Mouse (Mus musculus): ENCODE measurements around the gene L1td1. TPM values are rescaled to one million over a fixed set of nuclear protein-coding genes. Genes with fewer than 3 reads are reported as not detected.

Gene L1td1
- total RNA-seq (2012; rRNA removed): not detected in 2 replicates
- not detected in 2 replicates for total RNA-seq (2014; rRNA removed)
- not detected in 2 replicates for polyA plus RNA-seq (2012; ENCODE audit: insufficient read length, low read depth)

DNA sequence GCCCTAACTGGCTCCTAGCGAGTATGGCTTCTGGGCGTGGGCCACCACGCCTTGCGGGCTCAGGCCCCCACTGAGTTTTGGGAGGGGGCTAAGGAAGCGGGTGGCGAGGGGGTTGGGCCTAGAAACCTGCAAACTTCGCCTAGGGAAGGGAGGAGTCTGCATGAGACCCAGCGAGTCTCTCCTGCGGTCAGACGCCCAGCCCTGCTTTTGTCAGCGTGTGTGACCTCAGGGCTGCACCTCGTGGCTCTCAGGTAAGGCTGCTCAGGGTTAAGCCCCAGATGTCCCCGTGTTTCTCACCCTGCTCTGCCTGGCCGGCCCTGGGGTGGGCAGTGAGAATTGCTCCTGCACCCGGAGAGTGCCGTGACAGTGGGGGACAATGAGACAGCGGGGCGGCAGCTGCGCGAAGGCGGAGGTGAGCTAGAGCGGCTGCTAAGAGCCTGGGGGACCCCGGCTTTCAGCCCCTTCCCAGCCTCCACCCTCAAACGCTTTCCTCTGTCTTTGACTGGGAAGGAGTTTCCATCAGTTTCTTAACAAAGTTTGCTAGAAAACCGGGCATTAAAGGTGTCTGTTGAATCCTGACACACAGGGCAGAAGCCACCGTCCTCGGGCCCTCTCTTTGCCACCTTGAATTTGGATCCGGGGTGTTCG is at the start of gene L1td1:
Gene L1td1, plus strand, starts transcription at position 145 of the 648 bp plus-strand sequence.
- Histone ChIP-seq H3K36me3 (replicated peaks in 1 of 2; ENCODE audit: control insufficient read depth in 1 of 2, insufficient read depth in 1 of 2, low read length in 1 of 2) (no peaks in the 10 kb centered on the region), H3K27ac (ENCODE audit: insufficient read depth, low read depth) (no peak within 1 kb of the TSS), H3K4me3 (replicated peaks in 1 of 3; ENCODE audit: low read depth in 2 of 3, low read length in 2 of 3, poor library complexity in 1 of 3) (no peak within 1 kb of the TSS), H3K27me3 (replicated peaks) (no peaks in the 10 kb centered on the region), H3K4me1 (ENCODE audit: control insufficient read depth in 1 of 2, insufficient read depth in 2 of 2) (no peaks in the 10 kb centered on the region), H3K79me2 (replicated peaks; ENCODE audit: control insufficient read depth, extremely low read depth, insufficient read depth, poor library complexity, severe bottlenecking) (no peaks in the 10 kb centered on the region), H3K9me3 (replicated peaks; ENCODE audit: low read length) (peaks cover 63% of the 10 kb centered on the region), H3K4me2 (ENCODE audit: insufficient read depth, low read depth, poor library complexity, severe bottlenecking) (no peak within 1 kb of the TSS), H3K9ac (ENCODE audit: insufficient read depth, low read depth) (no peak within 1 kb of the TSS)
- in situ Hi-C loops (cut with MboI; ENCODE audit: low pct_ligation_motif_present, low pct_unique_long_range_greater_than_20kb, low sequenced_read_pairs) (no loop called here), dilution Hi-C loops (cut with MboI; ENCODE audit: extremely low pct_ligation_motif_present, extremely low pct_unique_long_range_greater_than_20kb, low sequenced_read_pairs) (no loop called here)
- TF ChIP-seq ZNF384 (IDR thresholded peaks at IDR 0.05; ENCODE audit: low read depth, low read length): no peak
- no peak for TF ChIP-seq USF2 (conservative IDR thresholded peaks at IDR 0.05; ENCODE audit: low read depth, low read length)
- no peak for TF ChIP-seq UBTF (IDR thresholded peaks at IDR 0.05; ENCODE audit: low read depth, low read length)
- TF ChIP-seq SIN3A (IDR thresholded peaks at IDR 0.05; ENCODE audit: low read length): no peak
- TF ChIP-seq CHD1 (IDR thresholded peaks at IDR 0.05; ENCODE audit: low read depth, low read length): no peak
- TF ChIP-seq RAD21 (IDR thresholded peaks at IDR 0.05; ENCODE audit: low read depth, low read length): no peak
- TF ChIP-seq ELF1 (IDR thresholded peaks at IDR 0.05; ENCODE audit: low read depth, low read length): no peak
- TF ChIP-seq SMC3 (IDR thresholded peaks at IDR 0.05; ENCODE audit: low read depth, low read length): no peak
- no peak for TF ChIP-seq EP300 (IDR thresholded peaks at IDR 0.05; ENCODE audit: low read length)
- TF ChIP-seq MXI1 (IDR thresholded peaks at IDR 0.05; ENCODE audit: low read depth, low read length): no peak
- TF ChIP-seq NRF1 (IDR thresholded peaks at IDR 0.05; ENCODE audit: low read depth, low read length): no peak
- TF ChIP-seq ZC3H11A (IDR thresholded peaks at IDR 0.05; ENCODE audit: low read depth, low read length): no peak
- no peak for TF ChIP-seq MAZ (IDR thresholded peaks at IDR 0.05; ENCODE audit: low read depth, low read length)
- no peak for TF ChIP-seq E2F4 (IDR thresholded peaks at IDR 0.05; ENCODE audit: insufficient replicate concordance, low read depth, low read length)
- no peak for TF ChIP-seq RCOR1 (conservative IDR thresholded peaks at IDR 0.05; ENCODE audit: low read depth, low read length)
- TF ChIP-seq USF1 (IDR thresholded peaks at IDR 0.05; ENCODE audit: low read depth, low read length): no peak
- DNase-seq (ENCODE audit: extremely low read depth): no peak

- DNase-seq (ENCODE audit: extremely low read depth): no peak
- in situ Hi-C loops (cut with MboI; ENCODE audit: low pct_ligation_motif_present, low pct_unique_long_range_greater_than_20kb, low sequenced_read_pairs): no loop called here
- TF ChIP-seq CTCF (conservative IDR thresholded peaks at IDR 0.05 in 1 of 2, IDR thresholded peaks at IDR 0.05 in 1 of 2; ENCODE audit: low read depth in 2 of 2, low read length in 2 of 2): no peak
- TF ChIP-seq ZMIZ1 (IDR thresholded peaks at IDR 0.05; ENCODE audit: low read depth, low read length): no peak
- no peak for TF ChIP-seq EP300 (IDR thresholded peaks at IDR 0.05; ENCODE audit: low read length)
- no peak for TF ChIP-seq MEF2A (IDR thresholded peaks at IDR 0.05; ENCODE audit: borderline replicate concordance, low read depth, low read length)
- TF ChIP-seq ETS1 (conservative IDR thresholded peaks at IDR 0.05; ENCODE audit: low read depth, low read length): no peak
- TF ChIP-seq MXI1 (IDR thresholded peaks at IDR 0.05; ENCODE audit: low read depth, low read length): no peak
- TF ChIP-seq POLR2AphosphoS2 (IDR thresholded peaks at IDR 0.05; ENCODE audit: low read depth, low read length): no peak
- TF ChIP-seq POLR2A (IDR thresholded peaks at IDR 0.05; ENCODE audit: low read depth, low read length): no peak
- TF ChIP-seq NRF1 (IDR thresholded peaks at IDR 0.05; ENCODE audit: low read depth, low read length): no peak
- TF ChIP-seq RAD21 (IDR thresholded peaks at IDR 0.05; ENCODE audit: low read depth, low read length): no peak
- no peak for TF ChIP-seq JUN (IDR thresholded peaks at IDR 0.05; ENCODE audit: insufficient read depth, low read depth, low read length)
- TF ChIP-seq HCFC1 (IDR thresholded peaks at IDR 0.05; ENCODE audit: low read depth, low read length): no peak
- TF ChIP-seq NELFE (IDR thresholded peaks at IDR 0.05; ENCODE audit: low read depth, low read length): no peak
- TF ChIP-seq ZC3H11A (IDR thresholded peaks at IDR 0.05; ENCODE audit: low read depth, low read length): no peak
- TF ChIP-seq IRF4 (IDR thresholded peaks at IDR 0.05; ENCODE audit: low read depth, low read length): no peak
- no peak for TF ChIP-seq SMC3 (IDR thresholded peaks at IDR 0.05; ENCODE audit: low read depth, low read length)
- TF ChIP-seq USF1 (IDR thresholded peaks at IDR 0.05; ENCODE audit: low read depth, low read length): no peak
- no peak overlapping the region for H3K4me3 ChIP-seq (replicated peaks in 1 of 3; ENCODE audit: low read depth in 2 of 3, low read length in 2 of 3, poor library complexity in 1 of 3)
- H3K36me3 ChIP-seq (replicated peaks in 1 of 2; ENCODE audit: control insufficient read depth in 1 of 2, insufficient read depth in 1 of 2, low read length in 1 of 2): no peaks in the 10 kb centered on the region
- no peaks in the 10 kb centered on the region for H3K4me1 ChIP-seq (ENCODE audit: control insufficient read depth in 1 of 2, insufficient read depth in 2 of 2)
- H3K27me3 ChIP-seq (replicated peaks): no peaks in the 10 kb centered on the region
- no peak overlapping the region for H3K4me2 ChIP-seq (ENCODE audit: insufficient read depth, low read depth, poor library complexity, severe bottlenecking)
- no peaks in the 10 kb centered on the region for H3K79me2 ChIP-seq (replicated peaks; ENCODE audit: control insufficient read depth, extremely low read depth, insufficient read depth, poor library complexity, severe bottlenecking)
- dilution Hi-C loops (cut with MboI; ENCODE audit: extremely low pct_ligation_motif_present, extremely low pct_unique_long_range_greater_than_20kb, low sequenced_read_pairs): no loop called here
- H3K9me3 ChIP-seq (replicated peaks; ENCODE audit: low read length): peaks cover 67% of the 10 kb centered on the region
- no peak overlapping the region for H3K27ac ChIP-seq (ENCODE audit: insufficient read depth, low read depth)
- H3K9ac ChIP-seq (ENCODE audit: insufficient read depth, low read depth): no peak overlapping the region
Measured at GRCm38 (mm10) chr4:98677506-98677905, 49.0 kb upstream of the L1td1 start.
